ENCODE assay signal across 23 mouse cellular contexts in genomic region chr2:102736490-102736889, GRCm38 (mm10).
DNase-seq lines count a peak whose midpoint lies in the region; ATAC-seq and TF ChIP-seq lines count a peak whose summit lies in the region.
"Had no signal": no experiment of that assay in that cellular context is flagged by ENCODE, and none has a peak within 500 bp of the region (broad histone marks: within the 10 kb centered on the region; RNA-seq: fewer than 3 reads in every experiment).

No protein-coding gene starts in this region.

- H3K9ac ChIP-seq in lung, embryonic 16.5 days (ENCODE audit: low read length), result no peak overlapping the region
- peak overlapping the region; percentile 63 for H3K9ac ChIP-seq in CH12.LX (ENCODE audit: insufficient read depth, low read depth)
- H3K9ac ChIP-seq in forebrain, embryonic 14.5 days (ENCODE audit: low read length), result no peak overlapping the region
- H3K9ac ChIP-seq: forebrain, embryonic 13.5 days; forebrain, postnatal 0 days; heart, embryonic 13.5 days; hindbrain, embryonic 14.5 days had no signal

- WGBS in lung, embryonic 16.5 days, result 54% methylated on average over 5 of the region's 5 CpGs
- 81% methylated on average over 5 of the region's 5 CpGs for WGBS in forebrain, embryonic 14.5 days

- peak; percentile 99 for TF ChIP-seq EP300 in CH12.LX (IDR thresholded peaks at IDR 0.05; ENCODE audit: low read length)

- dilution Hi-C loops in CH12.LX (cut with MboI; ENCODE audit: extremely low pct_ligation_motif_present, extremely low pct_unique_long_range_greater_than_20kb, low sequenced_read_pairs), result no loop called here

- H3K9me3 ChIP-seq in lung, embryonic 16.5 days (ENCODE audit: control insufficient read depth, low read length), result no peaks in the 10 kb centered on the region
- no peaks in the 10 kb centered on the region for H3K9me3 ChIP-seq in CH12.LX (replicated peaks; ENCODE audit: low read length)
- no peaks in the 10 kb centered on the region for H3K9me3 ChIP-seq in forebrain, embryonic 14.5 days (replicated peaks; ENCODE audit: control insufficient read depth, low read length)
- H3K9me3 ChIP-seq: forebrain, embryonic 10.5 days; forebrain, embryonic 13.5 days; G1E; heart, embryonic 13.5 days had no signal

- H3K27ac ChIP-seq in lung, embryonic 16.5 days (ENCODE audit: low read length), result no peak overlapping the region
- H3K27ac ChIP-seq in CH12.LX (ENCODE audit: insufficient read depth, low read depth), result peak overlapping the region; percentile 94
- H3K27ac ChIP-seq in forebrain, embryonic 14.5 days (ENCODE audit: low read depth, low read length), result no peak overlapping the region
- H3K27ac ChIP-seq: forebrain, embryonic 10.5 days; forebrain, embryonic 13.5 days; gastrocnemius, adult 2 months; heart, embryonic 13.5 days; hindbrain, embryonic 14.5 days; hindbrain, postnatal 0 days had no signal

- no peaks in the 10 kb centered on the region; the same call in 1 of the 2 replicates for H3K4me1 ChIP-seq in lung, embryonic 16.5 days (replicated peaks; ENCODE audit: control insufficient read depth, insufficient read depth, low read length)
- peaks cover 47 to 87% of the 10 kb centered on the region in 2 experiments for H3K4me1 ChIP-seq in CH12.LX (ENCODE audit: control insufficient read depth in 1 of 2, insufficient read depth in 2 of 2)
- no peaks in the 10 kb centered on the region for H3K4me1 ChIP-seq in forebrain, embryonic 14.5 days (ENCODE audit: control insufficient read depth, insufficient read depth, low read length)

- H3K27me3 ChIP-seq in lung, embryonic 16.5 days (ENCODE audit: control insufficient read depth, insufficient read depth, low read depth, low read length), result no peaks in the 10 kb centered on the region
- H3K27me3 ChIP-seq in CH12.LX (replicated peaks), result no peaks in the 10 kb centered on the region
- no peaks in the 10 kb centered on the region for H3K27me3 ChIP-seq in forebrain, embryonic 14.5 days (replicated peaks; ENCODE audit: control insufficient read depth, insufficient read depth, low read length)
- H3K27me3 ChIP-seq: forebrain, embryonic 13.5 days; heart, embryonic 13.5 days; Patski had no signal

- no peak for TF ChIP-seq POLR2A in CH12.LX (IDR thresholded peaks at IDR 0.05; ENCODE audit: low read depth, low read length)

- no peaks in the 10 kb centered on the region for H3K36me3 ChIP-seq in lung, embryonic 16.5 days (ENCODE audit: control insufficient read depth, insufficient read depth, low read length)
- H3K36me3 ChIP-seq in CH12.LX (replicated peaks in 1 of 2; ENCODE audit: control insufficient read depth in 1 of 2, insufficient read depth in 1 of 2, low read length in 1 of 2), result no peaks in the 10 kb centered on the region
- no peaks in the 10 kb centered on the region for H3K36me3 ChIP-seq in forebrain, embryonic 14.5 days (ENCODE audit: control insufficient read depth, insufficient read depth, low read length)
- H3K36me3 ChIP-seq: forebrain, embryonic 10.5 days; G1E; heart, embryonic 13.5 days had no signal

- H3K4me2 ChIP-seq in lung, embryonic 16.5 days (ENCODE audit: low read depth, low read length), result no peak overlapping the region
- peak overlapping the region; percentile 37; the same call in 1 of the 2 replicates for H3K4me2 ChIP-seq in CH12.LX (ENCODE audit: insufficient read depth, low read depth, poor library complexity, severe bottlenecking)
- H3K4me2 ChIP-seq in forebrain, embryonic 14.5 days (ENCODE audit: low read length), result no peak overlapping the region
- H3K4me2 ChIP-seq: forebrain, embryonic 13.5 days; heart, embryonic 13.5 days; hindbrain, embryonic 14.5 days had no signal

- no peak for TF ChIP-seq CTCF in CH12.LX (conservative IDR thresholded peaks at IDR 0.05 in 1 of 2, IDR thresholded peaks at IDR 0.05 in 1 of 2; ENCODE audit: low read depth in 2 of 2, low read length in 2 of 2)

- TF ChIP-seq RAD21 in CH12.LX (IDR thresholded peaks at IDR 0.05; ENCODE audit: low read depth, low read length), result no peak; the same call in 1 of the 2 replicates

- H3K79me2 ChIP-seq in CH12.LX (replicated peaks; ENCODE audit: control insufficient read depth, extremely low read depth, insufficient read depth, poor library complexity, severe bottlenecking), result no peaks in the 10 kb centered on the region

- no peak overlapping the region for H3K4me3 ChIP-seq in lung, embryonic 16.5 days (ENCODE audit: low read length)
- H3K4me3 ChIP-seq in CH12.LX (replicated peaks in 1 of 3; ENCODE audit: low read depth in 2 of 3, low read length in 2 of 3, poor library complexity in 1 of 3), result no peak overlapping the region
- no peak overlapping the region for H3K4me3 ChIP-seq in forebrain, embryonic 14.5 days (ENCODE audit: low read depth, low read length)
- H3K4me3 ChIP-seq: forebrain, embryonic 10.5 days; forebrain, embryonic 13.5 days; gastrocnemius, adult 2 months; heart, embryonic 13.5 days had no signal

- no peak for DNase-seq in lung, postnatal 4 days
- peak; percentile 62 for DNase-seq in A20 (ENCODE audit: low read depth, low spot score)
- DNase-seq in CH12.LX (ENCODE audit: extremely low read depth), result peak; percentile 61
- DNase-seq in embryo, embryonic 10 days (ENCODE audit: low spot score), result no peak
- no peak for DNase-seq in kidney, postnatal 14 days
- no peak for DNase-seq in forebrain, embryonic 14.5 days (ENCODE audit: low spot score)
- DNase-seq: adrenal gland, postnatal 10 days; adrenal gland, postnatal 36 days; forebrain, postnatal 0 days; gastrocnemius, adult 2 months; gastrocnemius, postnatal 14 days; heart, adult 18-20 months; heart, postnatal 14 days; heart, postnatal 4 days had no signal

- in situ Hi-C loops in CH12.LX (cut with MboI; ENCODE audit: low pct_ligation_motif_present, low pct_unique_long_range_greater_than_20kb, low sequenced_read_pairs), result loop anchor here (5.0 kb wide), 1 partner anchor 34 kb away; no protein-coding TSS in a partner anchor

- ATAC-seq in lung, embryonic 16.5 days (ENCODE audit: low read depth), result peak; percentile 65
- peak; percentile 43 for ATAC-seq in megakaryocyte, adult 5-6 weeks (ENCODE audit: poor library complexity, severe bottlenecking)
- ATAC-seq in forebrain, embryonic 14.5 days, result no peak
- ATAC-seq: forebrain, embryonic 13.5 days; forebrain, postnatal 0 days; hindbrain, postnatal 0 days; Patski had no signal

TF ChIP-seq in CH12.LX, 34 proteins besides CTCF, POLR2A, EP300 and RAD21:
- TF ChIP-seq MAX (IDR thresholded peaks at IDR 0.05; ENCODE audit: low read length), result 0 out of 2 replicates have a peak, but pooled peaks have one; percentile 34
- peak; percentile 99 for TF ChIP-seq IRF4 (IDR thresholded peaks at IDR 0.05; ENCODE audit: low read depth, low read length)
- TF ChIP-seq ZNF384 (IDR thresholded peaks at IDR 0.05; ENCODE audit: low read depth, low read length), result no peak
- TF ChIP-seq JUN (IDR thresholded peaks at IDR 0.05; ENCODE audit: insufficient read depth, low read depth, low read length), result peak; percentile 82
- peak; percentile 49; the same call in 1 of the 2 replicates for TF ChIP-seq MAFK (IDR thresholded peaks at IDR 0.05; ENCODE audit: insufficient replicate concordance, low read length)
- TF ChIP-seq ZC3H11A (IDR thresholded peaks at IDR 0.05; ENCODE audit: low read depth, low read length), result no peak
- TF ChIP-seq TCF12 (IDR thresholded peaks at IDR 0.05; ENCODE audit: low read depth, low read length), result peak; percentile 80
- no peak for TF ChIP-seq HCFC1 (IDR thresholded peaks at IDR 0.05; ENCODE audit: low read depth, low read length)
- TF ChIP-seq PAX5 (IDR thresholded peaks at IDR 0.05; ENCODE audit: low read length), result no peak
- no peak for TF ChIP-seq USF2 (conservative IDR thresholded peaks at IDR 0.05; ENCODE audit: low read depth, low read length)
- TF ChIP-seq CHD2 (IDR thresholded peaks at IDR 0.05; ENCODE audit: low read length), result peak; percentile 81
- TF ChIP-seq MAZ (IDR thresholded peaks at IDR 0.05; ENCODE audit: low read depth, low read length), result 0 out of 2 replicates have a peak, but pooled peaks have one; percentile 39
- TF ChIP-seq TBP (conservative IDR thresholded peaks at IDR 0.05; ENCODE audit: low read depth, low read length), result peak; percentile 73
- TF ChIP-seq CHD1 (IDR thresholded peaks at IDR 0.05; ENCODE audit: low read depth, low read length), result no peak; the same call in 1 of the 2 replicates
- TF ChIP-seq SMC3 (IDR thresholded peaks at IDR 0.05; ENCODE audit: low read depth, low read length), result no peak; the same call in 1 of the 2 replicates
- peak; percentile 66; the same call in 1 of the 2 replicates for TF ChIP-seq ETS1 (conservative IDR thresholded peaks at IDR 0.05; ENCODE audit: low read depth, low read length)
- TF ChIP-seq SIN3A (IDR thresholded peaks at IDR 0.05; ENCODE audit: low read length), result peak; percentile 42; the same call in 1 of the 2 replicates
- no peak for TF ChIP-seq GABPA (IDR thresholded peaks at IDR 0.05; ENCODE audit: insufficient replicate concordance, low read depth, low read length)
- TF ChIP-seq MXI1 (IDR thresholded peaks at IDR 0.05; ENCODE audit: low read depth, low read length), result no peak
- 0 out of 2 replicates have a peak, but pooled peaks have one; percentile 49 for TF ChIP-seq MEF2A (IDR thresholded peaks at IDR 0.05; ENCODE audit: borderline replicate concordance, low read depth, low read length)
- TF ChIP-seq UBTF (IDR thresholded peaks at IDR 0.05; ENCODE audit: low read depth, low read length), result no peak
- peak; percentile 91 for TF ChIP-seq JUND (conservative IDR thresholded peaks at IDR 0.05; ENCODE audit: low read depth, low read length)
- peak; percentile 58; the same call in 1 of the 2 replicates for TF ChIP-seq MYC (IDR thresholded peaks at IDR 0.05; ENCODE audit: low read depth, low read length)
- peak; percentile 84 for TF ChIP-seq RCOR1 (conservative IDR thresholded peaks at IDR 0.05; ENCODE audit: low read depth, low read length)
- TF ChIP-seq BHLHE40 (IDR thresholded peaks at IDR 0.05; ENCODE audit: low read depth, low read length), result peak; percentile 76

Comparison
In these comparisons a context has a peak if more than half of its experiments do, and no peak if none do; other contexts are left out.
1. DNase-seq: peak in A20 (single experiment) and CH12.LX (single experiment); none in lung, postnatal 4 days (0 of 2), embryo, embryonic 10 days (single experiment), kidney, postnatal 14 days (single experiment) and forebrain, embryonic 14.5 days (single experiment).